Mouse (Mus musculus): Measurements from ENCODE around the gene Glod5.

DNA sequence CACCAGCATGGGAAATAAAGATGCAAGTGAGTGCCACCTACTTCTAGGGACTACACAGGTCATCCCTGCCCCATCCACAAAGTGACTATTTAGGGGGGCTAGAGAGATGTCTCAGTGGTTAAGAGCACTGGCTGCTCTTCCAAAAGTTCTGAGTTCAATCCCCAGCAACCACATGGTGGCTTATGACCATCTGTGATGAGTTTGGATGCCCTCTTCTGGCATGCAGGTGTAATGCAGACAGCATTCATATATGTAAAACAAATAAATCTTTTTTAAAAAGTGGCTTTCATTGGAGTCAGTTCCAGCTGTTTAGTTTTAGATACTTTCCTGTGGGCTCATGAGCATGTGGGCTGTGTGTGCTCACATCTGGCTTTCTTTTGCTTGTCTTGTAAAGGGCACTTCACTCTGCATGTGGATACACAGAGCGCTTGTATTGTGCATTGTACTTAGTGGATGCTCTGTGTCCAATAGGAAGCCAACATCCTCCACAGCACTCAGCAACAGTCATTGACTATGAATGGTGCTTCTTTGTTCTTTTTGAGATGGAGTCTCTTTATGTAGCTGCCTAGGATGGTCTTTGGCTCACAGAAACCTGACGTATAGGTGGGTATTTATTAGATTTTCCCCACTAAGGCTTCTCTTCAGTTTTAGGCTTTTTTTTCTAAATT is 2.0 kb upstream of the Glod5 start:
- TF ChIP-seq POLR2A (IDR thresholded peaks at IDR 0.05; ENCODE audit: borderline replicate concordance, insufficient read depth, low read length) (no peak), CTCF (IDR thresholded peaks at IDR 0.05; ENCODE audit: borderline replicate concordance, insufficient read depth, low read depth, low read length) (peak; percentile 6; the same call in 1 of the 2 replicates)

Measured in cerebellum, adult 2 months (tissue).